Mouse (Mus musculus) heart, embryonic 10.5 days (tissue): ENCODE results near the gene Srsf7. TPM values are rescaled to one million over a fixed set of nuclear protein-coding genes. Genes with fewer than 3 reads are reported as not detected.
A peak's percentile ranks its signal among the peaks of the same experiment; 100 is the strongest.
"Not testable (repeated sequence)": the region's sequence is repeated elsewhere in the genome, so short reads cannot be mapped to it uniquely, and the experiment has no call there.

Experiments used
- DNase-seq: peaks from one replicate; pipeline ENCODE4 v3.0.0-alpha.2; 2017; ENCODE audit warnings: low spot score
- H3K27ac ChIP-seq: fragments of 300-500 bp; sonication (generic); 2 replicates; pipeline ENCODE4 v1.5.1; 2016; ENCODE audit warnings: mild to moderate bottlenecking
- H3K27me3 ChIP-seq: fragments of 300-500 bp; sonication (generic); 2 replicates; pipeline ENCODE4 v1.6.1; 2016; ENCODE audit warnings: mild to moderate bottlenecking; ENCODE audit not compliant: poor library complexity, insufficient read depth, severe bottlenecking
- H3K36me3 ChIP-seq: fragments of 300-500 bp; sonication (generic); 2 replicates; pipeline ENCODE4 v1.6.1; 2016; ENCODE audit warnings: mild to moderate bottlenecking, moderate library complexity
- H3K4me1 ChIP-seq: fragments of 300-500 bp; sonication (generic); 2 replicates; pipeline ENCODE4 v1.6.1; 2016; ENCODE audit warnings: mild to moderate bottlenecking
- H3K4me3 ChIP-seq: fragments of 300-500 bp; sonication (generic); 2 replicates; pipeline ENCODE4 v1.5.1; 2016; ENCODE audit warnings: mild to moderate bottlenecking, moderate library complexity
- H3K9me3 ChIP-seq: fragments of 300-500 bp; sonication (generic); 2 replicates; pipeline ENCODE4 v1.6.1; 2016; ENCODE audit warnings: mild to moderate bottlenecking, moderate library complexity
- WGBS: fragments of 180-500 bp; shearing (Covaris S2); methylation state at CpG from one replicate; pipeline ENCODE4 v1.1.7; 2016; 5-methylcytosine and 5-hydroxymethylcytosine counted together
- polyA plus RNA-seq: library from polyadenylated mRNA; unstranded; fragments of >200 nt; fragmentation: Nextera tagmentation; extraction: Ambion mirVana; gene quantifications from 2 replicates; pipeline ENCODE4 v1.2.1, GENCODE M21; 2016

The Srsf7 gene
- polyA plus RNA-seq: 412 and 609 TPM in 2 replicates

- H3K9me3 ChIP-seq: no peaks in the 10 kb centered on the region
- H3K27me3 ChIP-seq: no peaks in the 10 kb centered on the region
- 0 out of 2 replicates have a peak, but pooled peaks cover 7% of the 10 kb centered on the region for H3K4me1 ChIP-seq
- under 1% methylated on average over 95 of the region's 95 CpGs for WGBS
- peak; percentile 99 for DNase-seq
- peak within 1 kb of the TSS; percentile 97 for H3K4me3 ChIP-seq
- H3K36me3 ChIP-seq: peaks cover 39% of the 10 kb centered on the region
- peak within 1 kb of the TSS; percentile 100 for H3K27ac ChIP-seq
These were observed at the start of gene Srsf7, which contains the start of gene Ttc39d for GRCm38 (mm10) chr17:80206671-80207581. Gene Srsf7, minus strand, starts transcription at chr17:80207307. Gene Ttc39d, plus strand, starts transcription at chr17:80207460.

DNA sequence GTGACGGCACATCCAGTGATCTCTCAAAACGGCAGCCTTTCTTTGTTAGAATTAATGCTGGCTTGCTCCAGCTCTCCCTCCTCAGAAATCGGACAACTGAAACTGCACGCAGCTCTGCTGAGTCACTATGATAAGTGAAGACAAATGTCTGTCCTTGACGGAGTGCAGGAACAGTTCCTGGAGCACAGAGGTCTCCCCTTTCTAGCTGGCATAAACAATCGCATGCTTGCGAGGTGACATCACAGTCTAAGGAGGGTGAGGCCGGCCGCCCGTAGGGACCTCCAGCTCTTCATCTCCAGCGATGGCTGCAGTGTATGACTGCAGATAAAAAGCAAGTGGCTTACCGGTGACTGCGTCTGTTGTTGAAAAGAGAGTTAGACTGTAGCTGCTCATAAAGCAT, 48.1 kb upstream of the Srsf7 start:
- Histone ChIP-seq H3K36me3 (peaks cover 86% of the 10 kb centered on the region), H3K4me1 (peaks cover 19% of the 10 kb centered on the region), H3K27me3 (no peaks in the 10 kb centered on the region), H3K27ac (peak overlapping the region; percentile 85), H3K4me3 (peak overlapping the region; percentile 31), H3K9me3 (no peaks in the 10 kb centered on the region)
- peak; percentile 93 for DNase-seq
- WGBS: 13% methylated on average over 13 of the region's 13 CpGs

DNA sequence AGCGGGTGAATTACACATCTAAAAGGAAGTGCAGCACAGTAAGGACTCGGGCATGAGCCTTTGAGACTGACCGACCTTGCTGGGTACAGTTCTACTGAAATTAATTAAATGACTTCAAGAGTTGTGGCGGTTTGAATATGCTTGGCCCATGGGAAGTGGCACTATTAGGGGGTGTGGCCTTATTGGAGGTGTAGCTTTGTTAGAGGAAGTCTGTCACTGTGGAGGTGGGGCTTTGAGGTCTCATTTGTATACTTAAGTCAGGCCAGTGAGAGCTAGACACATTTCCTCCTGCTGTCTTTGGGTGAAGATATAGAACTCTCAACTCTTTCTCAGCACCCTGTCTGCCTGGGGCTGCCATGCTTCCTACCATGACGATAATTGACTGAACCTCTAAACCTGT, 47.3 kb upstream of the Srsf7 start:
- H3K27me3 ChIP-seq: no peaks in the 10 kb centered on the region
- no peak overlapping the region for H3K4me3 ChIP-seq
- DNase-seq: no peak
- H3K4me1 ChIP-seq: peaks cover 19% of the 10 kb centered on the region
- 91% methylated on average over 5 of the region's 5 CpGs for WGBS
- H3K27ac ChIP-seq: peak overlapping the region; percentile 85
- H3K9me3 ChIP-seq: no peaks in the 10 kb centered on the region
- peaks cover 87% of the 10 kb centered on the region for H3K36me3 ChIP-seq

DNA sequence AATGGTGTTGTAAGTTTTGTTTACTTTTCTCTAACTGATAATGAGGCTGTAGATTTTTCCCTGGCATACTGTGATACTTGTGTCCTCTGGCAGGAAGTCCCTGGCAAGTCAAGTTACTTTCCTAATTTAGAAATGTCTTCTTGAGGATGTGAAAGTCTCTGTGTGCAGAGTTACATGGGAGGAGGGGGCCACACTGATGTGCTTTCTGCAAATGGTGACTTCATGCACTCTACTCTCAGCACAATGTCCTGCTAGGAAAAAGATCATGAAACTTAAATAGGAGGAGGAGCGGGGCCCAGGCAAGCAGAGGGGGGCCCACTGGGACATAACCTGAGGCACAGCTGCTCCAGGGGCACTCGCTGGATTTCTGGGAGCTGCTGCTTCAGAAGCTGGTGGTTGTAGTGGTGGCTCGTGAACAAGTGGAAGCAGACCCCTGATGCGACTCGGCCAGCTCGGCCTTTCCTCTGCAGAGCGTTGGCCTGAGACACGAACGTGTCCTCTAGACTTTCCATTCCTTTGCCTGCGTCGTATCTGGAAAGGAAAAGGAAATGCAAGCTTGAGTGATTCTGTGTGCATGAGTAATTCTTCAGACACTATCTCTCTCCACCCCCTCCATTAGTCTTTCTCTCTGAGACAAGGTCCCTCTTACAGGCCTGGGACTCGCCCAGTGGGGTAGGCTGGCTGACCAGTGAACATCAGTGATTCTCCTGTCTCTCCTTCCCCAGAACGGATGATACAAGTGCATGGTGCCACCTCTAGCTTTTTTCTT, 45.8 kb upstream of the Srsf7 start:
- H3K4me3 ChIP-seq: no peak overlapping the region
- WGBS: 71% methylated on average over 13 of the region's 13 CpGs
- H3K27ac ChIP-seq: peak overlapping the region; percentile 83
- peaks cover 87% of the 10 kb centered on the region for H3K36me3 ChIP-seq
- no peaks in the 10 kb centered on the region for H3K9me3 ChIP-seq
- DNase-seq: no peak
- H3K27me3 ChIP-seq: no peaks in the 10 kb centered on the region
- H3K4me1 ChIP-seq: peaks cover 19% of the 10 kb centered on the region

- no peaks in the 10 kb centered on the region for H3K9me3 ChIP-seq
- WGBS: 72% methylated on average over 13 of the region's 13 CpGs
- H3K27me3 ChIP-seq: no peaks in the 10 kb centered on the region
- no peak overlapping the region for H3K27ac ChIP-seq
- 0 out of 2 replicates have a peak, but pooled peaks cover 11% of the 10 kb centered on the region for H3K4me1 ChIP-seq
- DNase-seq: no peak
- no peak overlapping the region for H3K4me3 ChIP-seq
- H3K36me3 ChIP-seq: peaks cover 93% of the 10 kb centered on the region
These were observed 36.0 kb upstream of the Srsf7 start for GRCm38 (mm10) chr17:80243116-80243515.

DNA sequence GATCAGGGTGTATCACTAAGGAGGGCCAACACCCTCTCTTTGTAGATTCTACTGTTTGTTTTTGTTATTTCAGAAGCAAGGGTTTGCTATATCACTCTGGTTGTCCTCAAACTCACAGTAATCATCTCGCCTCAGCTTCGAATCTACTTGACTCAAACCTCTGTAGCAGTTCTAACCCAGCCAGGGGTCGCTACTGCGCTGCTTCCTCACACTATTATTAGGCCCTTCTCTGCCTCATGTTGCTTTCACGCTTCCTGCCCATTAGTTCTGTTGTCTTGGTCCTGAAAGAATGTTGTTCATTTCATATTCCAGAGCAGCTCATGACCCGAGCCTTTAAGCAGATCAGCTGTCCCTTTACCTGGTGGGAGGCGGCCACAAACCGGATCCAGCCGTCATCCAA, 34.5 kb upstream of the Srsf7 start:
- DNase-seq: no peak
- peaks cover 88% of the 10 kb centered on the region for H3K36me3 ChIP-seq
- H3K27ac ChIP-seq: no peak overlapping the region
- H3K9me3 ChIP-seq: no peaks in the 10 kb centered on the region
- 0 out of 2 replicates have a peak, but pooled peaks cover 11% of the 10 kb centered on the region for H3K4me1 ChIP-seq
- WGBS: 91% methylated on average over 9 of the region's 9 CpGs
- no peaks in the 10 kb centered on the region for H3K27me3 ChIP-seq
- no peak overlapping the region for H3K4me3 ChIP-seq

DNA sequence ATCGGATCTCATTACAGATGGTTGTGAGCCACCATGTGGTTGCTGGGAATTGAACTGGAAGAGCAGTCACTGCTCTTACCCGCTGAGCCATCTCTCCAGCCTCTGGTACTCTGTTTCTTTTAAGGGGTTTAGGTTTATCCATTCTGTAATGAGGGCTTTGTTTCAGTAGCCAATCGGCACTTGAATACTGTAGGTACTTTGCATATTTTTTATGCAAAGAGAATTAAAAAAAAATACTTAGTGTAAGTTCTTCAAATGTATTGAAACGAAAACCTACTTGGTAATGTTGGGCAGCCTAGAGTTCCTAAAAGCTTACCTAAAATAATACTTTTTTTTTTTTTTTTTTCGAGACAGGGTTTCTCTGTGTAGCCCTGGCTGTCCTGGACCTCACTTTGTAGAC, 30.4 kb upstream of the Srsf7 start:
- no peak overlapping the region for H3K27ac ChIP-seq
- no peaks in the 10 kb centered on the region for H3K9me3 ChIP-seq
- peaks cover 49% of the 10 kb centered on the region for H3K36me3 ChIP-seq
- no peaks in the 10 kb centered on the region for H3K27me3 ChIP-seq
- DNase-seq: no peak
- WGBS: 87% methylated on average over 5 of the region's 5 CpGs
- no peak overlapping the region for H3K4me3 ChIP-seq
- no peaks in the 10 kb centered on the region for H3K4me1 ChIP-seq

- WGBS: 95% methylated on average over 3 of the region's 3 CpGs
- Histone ChIP-seq H3K9me3 (no peaks in the 10 kb centered on the region), H3K36me3 (peaks cover 42% of the 10 kb centered on the region), H3K4me3 (no peak overlapping the region), H3K27me3 (no peaks in the 10 kb centered on the region), H3K27ac (no peak overlapping the region), H3K4me1 (no peaks in the 10 kb centered on the region)
- DNase-seq: no peak
These were observed 29.7 kb upstream of the Srsf7 start for GRCm38 (mm10) chr17:80236805-80237204.

DNA sequence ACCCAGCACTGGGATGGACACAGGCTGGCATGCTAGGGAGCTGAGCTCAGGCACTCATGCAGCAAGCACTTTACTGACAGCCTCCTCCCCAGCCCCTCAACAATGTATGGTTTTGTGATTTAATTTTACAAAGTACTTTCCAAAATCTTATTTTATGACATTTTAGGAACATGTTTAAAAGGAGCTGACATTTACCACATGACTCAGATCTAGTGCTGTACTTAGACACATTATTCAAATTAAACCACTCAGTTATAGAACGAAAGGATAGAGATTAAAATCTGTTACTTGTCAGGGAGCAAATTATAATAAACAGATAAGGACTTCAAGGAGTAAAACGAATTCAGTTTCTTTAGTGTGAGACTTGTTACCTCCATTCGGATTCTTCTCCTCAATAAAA, 28.4 kb upstream of the Srsf7 start:
- WGBS: 82% methylated on average over 3 of the region's 3 CpGs
- no peak overlapping the region for H3K27ac ChIP-seq
- DNase-seq: no peak

DNA sequence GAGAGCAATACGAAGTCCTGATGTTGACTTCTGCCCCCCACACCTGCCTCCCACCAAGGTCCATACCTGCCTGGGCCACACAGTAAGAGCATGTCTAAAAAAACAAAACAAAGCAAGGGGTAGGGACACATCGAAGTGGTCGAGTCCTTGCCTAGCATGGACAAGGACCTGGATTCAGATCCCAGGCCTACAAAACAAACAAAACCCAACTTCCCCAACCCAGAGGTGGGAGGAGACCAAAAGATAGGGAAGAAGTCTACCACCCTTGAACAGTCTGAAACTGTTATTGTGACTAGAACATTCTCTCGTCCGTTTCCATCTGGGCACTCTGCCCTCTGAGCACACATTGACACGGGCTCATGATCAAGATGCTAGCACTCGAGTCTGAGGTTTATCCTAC, 27.3 kb upstream of the Srsf7 start:
- WGBS: 82% methylated on average over 7 of the region's 7 CpGs
- no peaks in the 10 kb centered on the region for H3K9me3 ChIP-seq
- H3K4me1 ChIP-seq: no peaks in the 10 kb centered on the region
- no peak overlapping the region for H3K27ac ChIP-seq
- DNase-seq: no peak
- peaks cover 24% of the 10 kb centered on the region for H3K36me3 ChIP-seq
- H3K27me3 ChIP-seq: no peaks in the 10 kb centered on the region
- H3K4me3 ChIP-seq: no peak overlapping the region

More for the DNA sequence above, 28.4 kb upstream of the Srsf7 start:
- H3K4me3 ChIP-seq: no peak overlapping the region
- H3K27me3 ChIP-seq: no peaks in the 10 kb centered on the region
- no peaks in the 10 kb centered on the region for H3K9me3 ChIP-seq
- peaks cover 32% of the 10 kb centered on the region for H3K36me3 ChIP-seq
- no peaks in the 10 kb centered on the region for H3K4me1 ChIP-seq

GRCm38 (mm10) chr17:80233844-80234243, 26.7 kb upstream of the Srsf7 start:
- Histone ChIP-seq H3K9me3 (no peaks in the 10 kb centered on the region), H3K27me3 (no peaks in the 10 kb centered on the region), H3K27ac (no peak overlapping the region), H3K36me3 (peaks cover 25% of the 10 kb centered on the region), H3K4me1 (no peaks in the 10 kb centered on the region), H3K4me3 (no peak overlapping the region)
- no peak for DNase-seq
- WGBS: 90% methylated on average over 5 of the region's 5 CpGs

- no peak for DNase-seq
- H3K36me3 ChIP-seq: peaks cover 20% of the 10 kb centered on the region
- H3K4me1 ChIP-seq: no peaks in the 10 kb centered on the region
- H3K27me3 ChIP-seq: no peaks in the 10 kb centered on the region
- no peak overlapping the region for H3K4me3 ChIP-seq
- no peaks in the 10 kb centered on the region for H3K9me3 ChIP-seq
- no peak overlapping the region for H3K27ac ChIP-seq
- WGBS: 92% methylated on average over 2 of the region's 2 CpGs
These were observed 22.3 kb upstream of the Srsf7 start for GRCm38 (mm10) chr17:80229396-80229795.

DNA sequence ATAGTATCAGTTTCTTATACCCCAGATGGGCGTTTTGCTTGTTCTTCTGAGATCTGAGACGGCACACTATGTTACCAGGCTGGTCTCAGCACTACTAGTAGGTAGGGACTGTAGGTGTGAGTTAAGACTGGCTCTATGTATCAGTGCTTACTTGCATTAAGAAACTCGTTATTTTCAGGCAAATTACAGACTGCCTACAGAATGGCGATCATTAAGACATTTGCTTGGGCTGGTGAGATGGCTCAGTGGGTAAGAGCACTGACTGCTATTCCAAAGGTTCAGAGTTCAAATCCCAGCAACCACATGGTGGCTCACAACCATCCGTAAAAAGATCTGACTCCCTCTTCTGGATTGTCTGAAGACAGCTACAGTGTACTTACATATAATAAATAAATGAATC, 18.0 kb upstream of the Srsf7 start:
- H3K4me1 ChIP-seq, DNase-seq, H3K27me3 ChIP-seq, H3K9me3 ChIP-seq: not testable (repeated sequence)
- H3K36me3 ChIP-seq: peaks cover 17% of the 10 kb centered on the region
- 51% methylated on average over 5 of the region's 5 CpGs for WGBS
- peak overlapping the region; percentile 91 for H3K27ac ChIP-seq
- H3K4me3 ChIP-seq: peak overlapping the region; percentile 70
